Mouse (Mus musculus) urinary bladder, postnatal 14 days (tissue): ENCODE results near the gene Pde9a.
"Not testable (repeated sequence)": the region's sequence is repeated elsewhere in the genome, so short reads cannot be mapped to it uniquely, and the experiment has no call there.

ENCODE experiments used
- DNase-seq: peaks from one replicate; pipeline ENCODE4 v3.0.0; 2021; ENCODE audit warnings: low spot score

Pde9a gene

GRCm38 (mm10) chr17:31385671-31386665, at the start of gene Pde9a:
Gene Pde9a, plus strand, starts transcription at chr17:31386210.
- DNase-seq, result peak; percentile 75

- DNase-seq, result no peak
Measured at GRCm38 (mm10) chr17:31339769-31340168, 46.2 kb upstream of the Pde9a start.

- DNase-seq, result no peak
Measured at GRCm38 (mm10) chr17:31342191-31342590, 43.8 kb upstream of the Pde9a start.

- DNase-seq, result peak; percentile 75
Measured at GRCm38 (mm10) chr17:31344172-31344801, 41.7 kb upstream of the Pde9a start.

- DNase-seq, result no peak
Measured at GRCm38 (mm10) chr17:31344816-31345215, 41.2 kb upstream of the Pde9a start.

GRCm38 (mm10) chr17:31348129-31348528, 37.9 kb upstream of the Pde9a start:
- peak; percentile 7 for DNase-seq

GRCm38 (mm10) chr17:31349388-31349787, 36.6 kb upstream of the Pde9a start:
- no peak for DNase-seq

- no peak for DNase-seq
Measured at GRCm38 (mm10) chr17:31351984-31352383, 34.0 kb upstream of the Pde9a start.

GRCm38 (mm10) chr17:31353255-31353654, 32.8 kb upstream of the Pde9a start:
- no peak for DNase-seq

GRCm38 (mm10) chr17:31354684-31355083, 31.3 kb upstream of the Pde9a start:
- DNase-seq, result not testable (repeated sequence)

GRCm38 (mm10) chr17:31355792-31356502, 30.1 kb upstream of the Pde9a start:
- no peak for DNase-seq

- DNase-seq, result no peak
Measured at GRCm38 (mm10) chr17:31360582-31360981, 25.4 kb upstream of the Pde9a start.

- no peak for DNase-seq
Measured at GRCm38 (mm10) chr17:31365586-31366166, 20.3 kb upstream of the Pde9a start.

- no peak for DNase-seq
Measured at GRCm38 (mm10) chr17:31370221-31370620, 15.8 kb upstream of the Pde9a start.

GRCm38 (mm10) chr17:31370931-31371330, 15.1 kb upstream of the Pde9a start:
- DNase-seq, result no peak

GRCm38 (mm10) chr17:31377961-31378360, 8.0 kb upstream of the Pde9a start:
- DNase-seq, result peak; percentile 73

- no peak for DNase-seq
Measured at GRCm38 (mm10) chr17:31378361-31378761, 7.6 kb upstream of the Pde9a start.

GRCm38 (mm10) chr17:31379086-31379485, 6.9 kb upstream of the Pde9a start:
- no peak for DNase-seq

- DNase-seq, result no peak
Measured at GRCm38 (mm10) chr17:31379863-31380262, 6.1 kb upstream of the Pde9a start.

GRCm38 (mm10) chr17:31383320-31383719, 2.7 kb upstream of the Pde9a start:
- DNase-seq, result no peak

- no peak for DNase-seq
Measured at GRCm38 (mm10) chr17:31384968-31385627, 912 bp upstream of the Pde9a start.
